Mouse (Mus musculus): Measurements from ENCODE around the gene Ndufc2.

- no peak for TF ChIP-seq POLR2A (IDR thresholded peaks at IDR 0.05; ENCODE audit: control insufficient read depth in 1 of 2, insufficient read depth in 1 of 2, low read depth in 1 of 2, low read length in 2 of 2, poor library complexity in 1 of 2)
- no peak for TF ChIP-seq NRF1 (IDR thresholded peaks at IDR 0.05; ENCODE audit: insufficient read depth, low read depth, low read length, poor library complexity, severe bottlenecking)
Measured at GRCm38 (mm10) chr7:97360955-97361354, 38.8 kb upstream of the Ndufc2 start.
